Mouse (Mus musculus) urinary bladder, adult 2 months (tissue): ENCODE data around the gene Got2. TPM values are rescaled to one million over a fixed set of nuclear protein-coding genes. Genes with fewer than 3 reads are reported as not detected.

ENCODE experiments used
- DNase-seq: peaks from one replicate; pipeline ENCODE4 v3.0.0; 2022; ENCODE audit warnings: low spot score
- polyA plus RNA-seq: library from polyadenylated mRNA; depleted of rRNA; stranded (reverse); fragments of >200 nt; gene quantifications from 2 replicates; pipeline ENCODE4 v1.2.3, GENCODE M21; 2012; rRNA removed

The Got2 gene
- polyA plus RNA-seq, 1 experiment: 99.3 TPM

GRCm38 (mm10) chr8:95821266-95821665 is 67.1 kb downstream of the Got2 start:
- no peak for DNase-seq

- DNase-seq: no peak
Measured at GRCm38 (mm10) chr8:95818211-95818610, 70.1 kb downstream of the Got2 start.

- DNase-seq: no peak
Measured at GRCm38 (mm10) chr8:95817597-95817996, 70.8 kb downstream of the Got2 start.

- DNase-seq: no peak
Measured at GRCm38 (mm10) chr8:95816044-95816708, 72.2 kb downstream of the Got2 start.

Other genes with a start within 250 kb of the Got2 start
- gene Ndrg4, start 211.6 kb downstream of the Got2 start, polyA plus RNA-seq: 55.5 and 62.5 TPM in 2 replicates
- 30.1 and 31.3 TPM in 2 replicates for gene Setd6, start 172.7 kb downstream of the Got2 start, polyA plus RNA-seq
- 52.5 and 62.5 TPM in 2 replicates for gene Cnot1, start 81.1 kb downstream of the Got2 start, polyA plus RNA-seq
- 122 and 134 TPM in 2 replicates for gene Sap18b, start 63.2 kb downstream of the Got2 start, polyA plus RNA-seq
- 19.9 and 22.2 TPM in 2 replicates for gene Slc38a7, start 35.0 kb downstream of the Got2 start, polyA plus RNA-seq